Mouse (Mus musculus) urinary bladder, postnatal 36 days (tissue): ENCODE data around the gene Rsph14.

Experiments used
- DNase-seq, 2 experiments: peaks; one replicate each; pipeline ENCODE4 v3.0.0; 2022; ENCODE audit warnings: low spot score in 2 of 2, mixed read lengths in 1 of 2

Rsph14 gene

GRCm38 (mm10) chr10:74934521-74934920 is 97.9 kb downstream of the Rsph14 start:
- no peak for DNase-seq

- no peak for DNase-seq
Observed at GRCm38 (mm10) chr10:74933548-74934190, 98.7 kb downstream of the Rsph14 start.

DNA sequence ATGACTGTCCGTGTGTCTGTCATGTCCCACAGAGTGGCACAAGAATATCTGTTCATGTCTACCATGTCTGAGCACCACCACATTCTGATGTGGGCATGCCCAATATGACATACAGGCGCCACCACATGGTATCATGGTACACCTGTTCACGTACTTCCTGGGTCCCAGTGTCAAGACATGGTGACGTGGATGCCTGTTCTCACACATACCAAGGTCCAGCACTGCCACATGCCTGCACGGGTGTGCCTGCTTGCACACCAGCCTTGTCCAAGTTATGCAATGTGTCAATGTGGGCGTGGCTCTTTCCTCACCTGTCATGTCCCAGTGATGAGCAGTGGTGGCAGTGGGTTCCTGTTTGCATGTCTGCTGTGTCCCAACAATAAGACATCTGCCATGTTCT is 99.9 kb downstream of the Rsph14 start:
- no peak for DNase-seq

- DNase-seq, result no peak
Observed at GRCm38 (mm10) chr10:74931631-74932030, 100.8 kb downstream of the Rsph14 start.

GRCm38 (mm10) chr10:74930541-74930940 is 101.8 kb downstream of the Rsph14 start:
- DNase-seq, result no peak

- no peak for DNase-seq
Observed at GRCm38 (mm10) chr10:74929578-74929977, 102.8 kb downstream of the Rsph14 start.

- no peak for DNase-seq
Observed at GRCm38 (mm10) chr10:74928276-74928675, 104.1 kb downstream of the Rsph14 start.

DNA sequence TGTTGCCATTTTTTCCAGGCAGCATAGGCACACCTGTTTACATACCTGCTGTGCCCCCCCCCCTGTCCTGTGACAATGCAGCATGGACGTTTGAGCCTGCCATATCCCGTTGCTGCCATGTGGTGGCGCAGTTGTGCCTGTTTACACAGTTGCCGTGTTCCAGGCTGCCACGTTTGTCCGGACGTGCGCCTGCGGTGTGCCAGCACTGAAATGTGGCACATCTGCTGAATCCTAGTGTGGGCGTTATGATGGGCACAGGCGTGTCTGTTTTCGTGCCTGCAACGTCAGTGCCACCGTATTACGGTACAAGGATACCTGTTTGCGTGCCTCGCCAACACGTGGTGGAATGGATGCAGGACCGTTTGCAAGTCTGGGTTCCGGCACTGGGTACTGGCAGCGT is 107.1 kb downstream of the Rsph14 start:
- DNase-seq, result peak in 1 of 2 experiments; percentile 22

DNA sequence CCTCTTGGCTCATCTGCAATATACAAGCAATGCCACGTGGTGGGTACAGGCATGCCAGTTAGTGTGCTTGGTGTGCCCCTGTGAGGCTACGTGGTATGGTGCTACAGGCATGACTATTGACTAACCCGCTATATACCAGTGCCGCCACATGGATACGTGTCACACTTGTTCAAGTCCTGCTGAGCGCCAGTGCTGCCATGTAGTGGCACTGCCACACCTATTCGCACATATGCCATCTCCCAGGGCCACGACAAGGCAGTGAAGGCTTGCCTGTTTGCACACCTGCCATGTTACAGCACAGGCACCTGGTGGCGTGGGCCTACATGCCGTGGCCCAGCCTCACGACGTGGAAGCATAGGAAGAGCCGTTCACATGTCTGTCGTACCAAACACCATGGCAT is 108.1 kb downstream of the Rsph14 start:
- DNase-seq, result no peak

GRCm38 (mm10) chr10:74922763-74923162 is 109.6 kb downstream of the Rsph14 start:
- peak in 1 of 2 experiments; percentile 35 for DNase-seq

GRCm38 (mm10) chr10:74921614-74922013 is 110.8 kb downstream of the Rsph14 start:
- no peak for DNase-seq

DNA sequence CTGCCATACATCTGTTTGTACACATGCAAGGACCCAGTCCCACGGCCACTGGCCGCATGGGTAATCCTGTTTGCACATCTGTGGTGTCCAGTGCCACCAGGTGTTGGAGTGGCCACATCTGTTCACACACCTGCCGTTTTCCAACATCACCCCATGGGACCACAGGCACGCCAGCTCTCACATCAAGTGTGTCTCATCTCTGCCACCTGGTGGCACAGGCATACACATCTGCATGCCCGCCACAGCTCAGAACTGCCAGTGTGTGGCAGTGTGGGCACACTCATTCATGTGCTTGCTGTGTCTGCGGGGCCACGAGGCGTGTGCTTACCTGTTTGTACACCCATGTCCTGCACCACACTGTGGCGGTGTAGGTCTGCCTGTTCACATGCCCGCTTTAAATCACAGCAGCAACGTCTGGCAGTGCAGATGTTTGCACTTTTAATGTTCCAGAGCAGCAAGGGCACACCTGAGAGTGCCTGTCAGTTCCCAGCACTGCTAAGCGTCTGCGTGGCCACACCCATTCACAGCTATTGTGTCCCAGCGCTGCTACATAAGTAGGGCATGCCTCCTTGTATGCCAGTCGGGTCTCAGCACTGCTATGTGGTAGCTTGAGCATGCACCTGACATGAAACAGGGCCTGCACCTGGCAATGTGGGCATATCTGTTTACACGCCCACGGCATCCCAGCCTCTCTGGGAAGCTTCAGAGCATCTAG is 111.4 kb downstream of the Rsph14 start:
- peak in 1 of 2 experiments; percentile 51 for DNase-seq

DNA sequence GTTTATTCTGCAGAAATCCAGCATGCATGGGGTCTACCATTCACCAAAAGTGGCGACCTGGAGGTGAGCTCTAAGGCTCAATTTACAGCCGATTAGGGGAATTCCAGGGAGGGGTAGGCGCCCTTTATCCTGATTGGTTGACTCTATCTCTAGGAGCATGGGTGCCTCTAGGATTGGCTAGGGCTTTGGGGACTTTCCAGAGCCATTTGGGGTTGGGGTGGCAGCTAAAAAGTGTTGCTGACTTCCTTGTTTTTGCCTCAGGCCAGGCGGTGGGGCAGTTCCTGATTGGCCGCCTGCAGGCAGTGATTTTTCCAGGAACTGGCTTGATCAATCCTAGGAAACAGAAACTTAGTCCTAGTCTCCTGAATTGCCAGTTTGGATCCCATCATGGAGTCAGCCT is 113.1 kb downstream of the Rsph14 start:
- no peak for DNase-seq

DNA sequence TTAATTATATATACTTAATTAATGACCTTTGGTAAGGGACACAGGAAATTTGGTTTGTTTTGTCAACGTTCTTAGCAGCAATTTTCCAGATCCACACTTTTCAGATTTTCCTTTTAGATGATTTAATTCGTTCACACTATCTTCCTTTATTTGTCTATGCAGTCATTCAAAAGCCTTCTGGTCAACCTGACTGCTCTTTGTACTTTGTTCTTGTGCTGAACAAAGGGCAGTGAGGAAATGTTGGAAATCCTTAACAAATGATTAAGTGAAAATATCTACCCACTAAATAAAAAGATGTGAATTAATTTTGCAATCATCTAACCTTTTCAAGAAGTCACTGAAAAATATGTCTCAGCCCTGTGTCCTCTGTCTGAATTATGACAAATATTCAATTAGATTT is 124.0 kb downstream of the Rsph14 start:
- no peak for DNase-seq
